Mouse (Mus musculus): ENCODE measurements at regions not wholly inside any gene's neighbourhood (a gene's known extent, or its start where the extent isn't known, plus 50 kb on each side); places are given as distances from the start of the nearest gene placed in this dataset.

GRCm38 (mm10) chr8:44826936-44827335 is 108.3 kb upstream of the Fat1 start:
- peaks cover 36% of the 10 kb centered on the region for H3K9me3 ChIP-seq (replicated peaks; ENCODE audit: low read length)
- H3K4me3 ChIP-seq (replicated peaks in 1 of 3; ENCODE audit: low read depth in 2 of 3, low read length in 2 of 3, poor library complexity in 1 of 3) = no peak overlapping the region
- dilution Hi-C loops (cut with MboI; ENCODE audit: extremely low pct_ligation_motif_present, extremely low pct_unique_long_range_greater_than_20kb, low sequenced_read_pairs) (no loop called here), in situ Hi-C loops (cut with MboI; ENCODE audit: low pct_ligation_motif_present, low pct_unique_long_range_greater_than_20kb, low sequenced_read_pairs) (no loop called here)
- no peak overlapping the region for H3K27ac ChIP-seq (ENCODE audit: insufficient read depth, low read depth)
- H3K4me2 ChIP-seq (ENCODE audit: insufficient read depth, low read depth, poor library complexity, severe bottlenecking) = no peak overlapping the region
- no peaks in the 10 kb centered on the region for H3K27me3 ChIP-seq (replicated peaks)
- no peaks in the 10 kb centered on the region for H3K4me1 ChIP-seq (ENCODE audit: control insufficient read depth in 1 of 2, insufficient read depth in 2 of 2)
- no peaks in the 10 kb centered on the region for H3K79me2 ChIP-seq (replicated peaks; ENCODE audit: control insufficient read depth, extremely low read depth, insufficient read depth, poor library complexity, severe bottlenecking)
- H3K9ac ChIP-seq (ENCODE audit: insufficient read depth, low read depth) = no peak overlapping the region
- TF ChIP-seq MAX (IDR thresholded peaks at IDR 0.05; ENCODE audit: low read length) (no peak), CHD1 (IDR thresholded peaks at IDR 0.05; ENCODE audit: low read depth, low read length) (no peak), ELF1 (IDR thresholded peaks at IDR 0.05; ENCODE audit: low read depth, low read length) (no peak), KAT2A (IDR thresholded peaks at IDR 0.05; ENCODE audit: insufficient replicate concordance, low read length) (no peak), USF1 (IDR thresholded peaks at IDR 0.05; ENCODE audit: low read depth, low read length) (no peak)
- H3K36me3 ChIP-seq (replicated peaks in 1 of 2; ENCODE audit: control insufficient read depth in 1 of 2, insufficient read depth in 1 of 2, low read length in 1 of 2) = no peaks in the 10 kb centered on the region
- DNase-seq (ENCODE audit: extremely low read depth) = no peak

- H3K9me3 ChIP-seq (replicated peaks; ENCODE audit: low read length) = peaks cover 32% of the 10 kb centered on the region
- H3K27ac ChIP-seq (ENCODE audit: insufficient read depth, low read depth) = no peak overlapping the region
- in situ Hi-C loops (cut with MboI; ENCODE audit: low pct_ligation_motif_present, low pct_unique_long_range_greater_than_20kb, low sequenced_read_pairs) = no loop called here
- dilution Hi-C loops (cut with MboI; ENCODE audit: extremely low pct_ligation_motif_present, extremely low pct_unique_long_range_greater_than_20kb, low sequenced_read_pairs) = no loop called here
- H3K9ac ChIP-seq (ENCODE audit: insufficient read depth, low read depth) = no peak overlapping the region
- H3K36me3 ChIP-seq (replicated peaks in 1 of 2; ENCODE audit: control insufficient read depth in 1 of 2, insufficient read depth in 1 of 2, low read length in 1 of 2) = no peaks in the 10 kb centered on the region
- H3K79me2 ChIP-seq (replicated peaks; ENCODE audit: control insufficient read depth, extremely low read depth, insufficient read depth, poor library complexity, severe bottlenecking) = no peaks in the 10 kb centered on the region
- H3K4me3 ChIP-seq (replicated peaks in 1 of 3; ENCODE audit: low read depth in 2 of 3, low read length in 2 of 3, poor library complexity in 1 of 3) = no peak overlapping the region
- TF ChIP-seq MAX (IDR thresholded peaks at IDR 0.05; ENCODE audit: low read length) = no peak
- no peak for TF ChIP-seq HCFC1 (IDR thresholded peaks at IDR 0.05; ENCODE audit: low read depth, low read length)
- no peak for TF ChIP-seq TBP (conservative IDR thresholded peaks at IDR 0.05; ENCODE audit: low read depth, low read length)
- TF ChIP-seq MXI1 (IDR thresholded peaks at IDR 0.05; ENCODE audit: low read depth, low read length) = no peak
- TF ChIP-seq MEF2A (IDR thresholded peaks at IDR 0.05; ENCODE audit: borderline replicate concordance, low read depth, low read length) = no peak
- TF ChIP-seq TCF12 (IDR thresholded peaks at IDR 0.05; ENCODE audit: low read depth, low read length) = no peak
- TF ChIP-seq MAFK (IDR thresholded peaks at IDR 0.05; ENCODE audit: insufficient replicate concordance, low read length) = no peak
- no peak for TF ChIP-seq USF1 (IDR thresholded peaks at IDR 0.05; ENCODE audit: low read depth, low read length)
- no peak overlapping the region for H3K4me2 ChIP-seq (ENCODE audit: insufficient read depth, low read depth, poor library complexity, severe bottlenecking)
- DNase-seq (ENCODE audit: extremely low read depth) = no peak
- H3K27me3 ChIP-seq (replicated peaks) = no peaks in the 10 kb centered on the region
- no peaks in the 10 kb centered on the region for H3K4me1 ChIP-seq (ENCODE audit: control insufficient read depth in 1 of 2, insufficient read depth in 2 of 2)
Measured at GRCm38 (mm10) chr8:44828026-44828425, 107.2 kb upstream of the Fat1 start.

- no peak for DNase-seq (ENCODE audit: extremely low read depth)
- Histone ChIP-seq H3K9ac (ENCODE audit: insufficient read depth, low read depth) (no peak overlapping the region), H3K4me1 (ENCODE audit: control insufficient read depth in 1 of 2, insufficient read depth in 2 of 2) (no peaks in the 10 kb centered on the region), H3K27ac (ENCODE audit: insufficient read depth, low read depth) (no peak overlapping the region), H3K4me3 (replicated peaks in 1 of 3; ENCODE audit: low read depth in 2 of 3, low read length in 2 of 3, poor library complexity in 1 of 3) (no peak overlapping the region), H3K27me3 (replicated peaks) (no peaks in the 10 kb centered on the region), H3K9me3 (replicated peaks; ENCODE audit: low read length) (peaks cover 51% of the 10 kb centered on the region), H3K36me3 (replicated peaks in 1 of 2; ENCODE audit: control insufficient read depth in 1 of 2, insufficient read depth in 1 of 2, low read length in 1 of 2) (no peaks in the 10 kb centered on the region), H3K79me2 (replicated peaks; ENCODE audit: control insufficient read depth, extremely low read depth, insufficient read depth, poor library complexity, severe bottlenecking) (no peaks in the 10 kb centered on the region), H3K4me2 (ENCODE audit: insufficient read depth, low read depth, poor library complexity, severe bottlenecking) (no peak overlapping the region)
- in situ Hi-C loops (cut with MboI; ENCODE audit: low pct_ligation_motif_present, low pct_unique_long_range_greater_than_20kb, low sequenced_read_pairs) = no loop called here
- dilution Hi-C loops (cut with MboI; ENCODE audit: extremely low pct_ligation_motif_present, extremely low pct_unique_long_range_greater_than_20kb, low sequenced_read_pairs) = no loop called here
- no peak for TF ChIP-seq SIN3A (IDR thresholded peaks at IDR 0.05; ENCODE audit: low read length)
- TF ChIP-seq NELFE (IDR thresholded peaks at IDR 0.05; ENCODE audit: low read depth, low read length) = no peak
- no peak for TF ChIP-seq TCF12 (IDR thresholded peaks at IDR 0.05; ENCODE audit: low read depth, low read length)
- no peak for TF ChIP-seq BHLHE40 (IDR thresholded peaks at IDR 0.05; ENCODE audit: low read depth, low read length)
- TF ChIP-seq EP300 (IDR thresholded peaks at IDR 0.05; ENCODE audit: low read length) = no peak
- no peak for TF ChIP-seq MXI1 (IDR thresholded peaks at IDR 0.05; ENCODE audit: low read depth, low read length)
- TF ChIP-seq E2F4 (IDR thresholded peaks at IDR 0.05; ENCODE audit: insufficient replicate concordance, low read depth, low read length) = no peak
Measured at GRCm38 (mm10) chr8:44838431-44838830, 96.8 kb upstream of the Fat1 start.
